Mouse (Mus musculus) bone marrow, adult 2 months (tissue): ENCODE measurements at regions not wholly inside any gene's neighbourhood (a gene's known extent, or its start where the extent isn't known, plus 50 kb on each side); places are given as distances from the start of the nearest gene placed in this dataset.

Experiments used
- CTCF ChIP-seq: fragments of 200-500 bp; IDR thresholded peaks from 2 replicates; pipeline ENCODE4 v1.5.1; 2011; ENCODE audit warnings: low read length, control low read depth; ENCODE audit not compliant: control insufficient read depth, insufficient read depth
- POLR2A ChIP-seq: fragments of 200-500 bp; IDR thresholded peaks from 2 replicates; pipeline ENCODE4 v1.6.1; 2011; ENCODE audit warnings: low read depth, mild to moderate bottlenecking, control low read depth, low read length, borderline replicate concordance; ENCODE audit not compliant: control insufficient read depth

GRCm38 (mm10) chr1:71912441-71912840, 259.4 kb upstream of the Fn1 start:
- no peak for TF ChIP-seq CTCF
- no peak for TF ChIP-seq POLR2A
